Mouse (Mus musculus): Measurements from ENCODE around the gene Spata33.

DNA sequence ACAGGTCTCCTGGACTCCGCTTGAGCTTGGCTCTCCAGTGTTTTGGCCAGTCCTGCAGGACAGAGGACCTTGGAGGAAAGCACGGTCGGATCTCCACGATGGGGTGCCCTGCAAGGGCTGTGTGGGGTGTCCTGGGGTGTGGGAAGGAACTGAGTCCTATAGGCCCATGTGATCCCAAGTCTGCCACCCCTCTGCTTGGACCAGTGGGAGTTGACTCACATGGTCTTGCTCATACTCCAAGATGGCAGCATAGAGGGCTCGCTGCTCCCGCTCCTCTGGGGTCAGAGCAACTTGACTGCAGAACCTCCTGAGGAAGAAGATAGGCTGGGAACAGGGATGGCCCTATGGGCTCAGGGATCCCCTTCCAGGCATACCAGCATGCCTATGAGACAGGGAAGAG, 35.1 kb downstream of the Spata33 start:
- TF ChIP-seq CTCF (IDR thresholded peaks at IDR 0.05; ENCODE audit: low read depth, low read length) (no peak), POLR2A (IDR thresholded peaks at IDR 0.05; ENCODE audit: borderline replicate concordance, low read depth, low read length) (no peak)

Data from bone marrow macrophage, adult 2 months (primary cell).